Comparison of ENCODE assay signal across 7 mouse cellular contexts in genomic region chr15:8884608-8885467, GRCm38 (mm10).
DNase-seq lines count a peak whose midpoint lies in the region; ATAC-seq lines count a peak whose summit lies in the region.

No protein-coding gene starts in this region.

- no peaks in the 10 kb centered on the region for H3K27me3 ChIP-seq in lung, embryonic 15.5 days
- H3K27me3 ChIP-seq in hindbrain, embryonic 13.5 days: no peaks in the 10 kb centered on the region
- H3K27me3 ChIP-seq in neural tube, embryonic 13.5 days: no peaks in the 10 kb centered on the region

- no peaks in the 10 kb centered on the region for H3K4me1 ChIP-seq in lung, embryonic 15.5 days
- H3K4me1 ChIP-seq in hindbrain, embryonic 13.5 days (replicated peaks): no peaks in the 10 kb centered on the region
- no peaks in the 10 kb centered on the region for H3K4me1 ChIP-seq in neural tube, embryonic 13.5 days (replicated peaks)

- H3K9me3 ChIP-seq in lung, embryonic 15.5 days: no peaks in the 10 kb centered on the region
- H3K9me3 ChIP-seq in hindbrain, embryonic 13.5 days: no peaks in the 10 kb centered on the region
- H3K9me3 ChIP-seq in neural tube, embryonic 13.5 days: no peaks in the 10 kb centered on the region

- DNase-seq in lung, postnatal 4 days: no peak
- peak; percentile 23 for DNase-seq in embryo, embryonic 9.5 days (ENCODE audit: extremely low spot score)
- no peak for DNase-seq in thymus, postnatal 0 days (ENCODE audit: low spot score)
- DNase-seq in right cerebral cortex, postnatal 25 days: no peak

- no peaks in the 10 kb centered on the region for H3K36me3 ChIP-seq in lung, embryonic 15.5 days
- H3K36me3 ChIP-seq in hindbrain, embryonic 13.5 days: no peaks in the 10 kb centered on the region
- H3K36me3 ChIP-seq in neural tube, embryonic 13.5 days: no peaks in the 10 kb centered on the region

- H3K9ac ChIP-seq in lung, embryonic 15.5 days: no peak overlapping the region
- no peak overlapping the region for H3K9ac ChIP-seq in hindbrain, embryonic 13.5 days
- H3K9ac ChIP-seq in neural tube, embryonic 13.5 days: no peak overlapping the region

- WGBS in lung, embryonic 15.5 days: 58% methylated on average over 18 of the region's 18 CpGs
- 58% methylated on average over 18 of the region's 18 CpGs for WGBS in hindbrain, embryonic 13.5 days
- 47% methylated on average over 18 of the region's 18 CpGs for WGBS in neural tube, embryonic 13.5 days

- no peak overlapping the region for H3K4me3 ChIP-seq in lung, embryonic 15.5 days
- H3K4me3 ChIP-seq in hindbrain, embryonic 13.5 days: no peak overlapping the region
- H3K4me3 ChIP-seq in neural tube, embryonic 13.5 days: no peak overlapping the region

- H3K4me2 ChIP-seq in lung, embryonic 15.5 days: peak overlapping the region; percentile 27; the same call in 1 of the 2 replicates
- 0 out of 2 replicates have a peak overlapping the region, but pooled peaks have one; percentile 19 for H3K4me2 ChIP-seq in hindbrain, embryonic 13.5 days
- H3K4me2 ChIP-seq in neural tube, embryonic 13.5 days: peak overlapping the region; percentile 22; the same call in 1 of the 2 replicates

- no peak overlapping the region for H3K27ac ChIP-seq in lung, embryonic 15.5 days
- H3K27ac ChIP-seq in hindbrain, embryonic 13.5 days: no peak overlapping the region
- no peak overlapping the region for H3K27ac ChIP-seq in neural tube, embryonic 13.5 days (replicated peaks)

- ATAC-seq in lung, embryonic 15.5 days (ENCODE audit: borderline replicate concordance, extremely low read depth, low FRiP score, low TSS enrichment): no peak
- ATAC-seq in hindbrain, embryonic 13.5 days (ENCODE audit: low FRiP score): 0 out of 2 replicates have a peak, but pooled peaks have one; percentile 46
- ATAC-seq in neural tube, embryonic 13.5 days (ENCODE audit: low read depth): peak; percentile 50; the same call in 1 of the 2 replicates
